Mouse (Mus musculus) cerebellum, adult 2 months (tissue): Measurements from ENCODE around the gene Sppl2c. TPM values are rescaled to one million over a fixed set of nuclear protein-coding genes. Genes with fewer than 3 reads are reported as not detected.

Source experiments
- DNase-seq, 2 experiments: peaks; one replicate each; pipeline ENCODE4 v3.0.0; 2021
- H3K27ac ChIP-seq: fragments of 200-500 bp; 2 replicates; pipeline ENCODE4 v1.5.1; 2012; ENCODE audit warnings: low read length, control low read depth, inconsistent platforms; ENCODE audit not compliant: insufficient read depth
- H3K27me3 ChIP-seq: fragments of 200-500 bp; 2 replicates; pipeline ENCODE4 v1.6.1; 2012; ENCODE audit warnings: inconsistent platforms, mild to moderate bottlenecking, low read length, moderate library complexity; ENCODE audit not compliant: control insufficient read depth, insufficient read depth
- H3K4me1 ChIP-seq: fragments of 200-500 bp; 2 replicates; pipeline ENCODE4 v1.6.1; 2011; ENCODE audit warnings: low read length; ENCODE audit not compliant: control insufficient read depth, insufficient read depth
- H3K4me3 ChIP-seq: fragments of 200-500 bp; replicated peaks from 2 replicates; pipeline ENCODE3; 2011; ENCODE audit warnings: mild to moderate bottlenecking, low read depth, low read length, control low read depth; ENCODE audit not compliant: insufficient read depth
- CTCF ChIP-seq: fragments of 200-500 bp; IDR thresholded peaks from 2 replicates; pipeline ENCODE4 v1.5.1; 2011; ENCODE audit warnings: low read depth, mild to moderate bottlenecking, control low read depth, low read length, moderate library complexity, borderline replicate concordance; ENCODE audit not compliant: insufficient read depth
- POLR2A ChIP-seq: fragments of 200-500 bp; IDR thresholded peaks from 2 replicates; pipeline ENCODE4 v1.6.1; 2011; ENCODE audit warnings: low read length, control low read depth, borderline replicate concordance; ENCODE audit not compliant: insufficient read depth
- WGBS: fragments of 180-500 bp; shearing (Covaris S2); methylation state at CpG from one replicate; pipeline ENCODE4 v1.1.7; 2018; 5-methylcytosine and 5-hydroxymethylcytosine counted together
- polyA plus RNA-seq: library from polyadenylated mRNA; depleted of rRNA; stranded (reverse); fragments of >200 nt; gene quantifications from 2 replicates; pipeline ENCODE4 v1.2.3, GENCODE M21; 2012; rRNA removed

Sppl2c gene
- not detected in 2 replicates for polyA plus RNA-seq

DNA sequence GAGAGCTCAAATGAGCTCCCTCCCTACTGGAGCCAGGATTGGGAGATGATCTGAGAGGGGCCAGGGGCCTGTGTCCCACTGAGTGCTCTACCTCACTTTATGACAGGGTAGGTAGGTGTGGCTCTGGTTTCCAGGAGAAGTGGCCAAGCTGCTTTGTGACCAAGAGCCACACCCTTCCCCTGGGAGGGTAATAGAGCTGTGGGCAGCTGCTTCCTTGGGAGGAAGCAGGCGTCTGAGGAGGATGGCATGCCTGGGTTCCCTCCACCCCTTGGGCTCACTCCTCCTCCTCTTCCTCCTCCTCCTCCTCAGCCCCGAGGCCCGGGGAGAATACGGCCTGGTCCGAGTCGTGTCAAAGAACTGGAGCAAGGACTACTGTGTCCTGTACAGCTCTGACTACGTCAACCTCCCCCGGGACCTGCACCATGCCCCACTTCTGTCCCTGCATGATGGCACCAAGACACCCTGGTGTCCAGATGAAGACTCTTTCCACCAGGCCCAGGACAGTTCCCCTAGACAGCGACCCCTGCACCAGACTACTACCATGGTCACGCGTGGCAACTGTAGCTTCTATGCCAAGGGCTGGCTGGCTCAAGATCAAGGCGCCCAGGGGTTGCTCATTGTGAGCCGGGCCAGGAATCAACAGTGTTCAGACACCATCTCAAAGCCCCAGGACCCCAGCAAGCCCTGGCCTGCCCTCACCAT lies at the start of gene Sppl2c:
Gene Sppl2c, plus strand, starts transcription at position 193 of the 702 bp plus-strand sequence.
- WGBS, result 83% methylated on average over 13 of the region's 13 CpGs
- no peak for TF ChIP-seq CTCF
- TF ChIP-seq POLR2A, result no peak

DNA sequence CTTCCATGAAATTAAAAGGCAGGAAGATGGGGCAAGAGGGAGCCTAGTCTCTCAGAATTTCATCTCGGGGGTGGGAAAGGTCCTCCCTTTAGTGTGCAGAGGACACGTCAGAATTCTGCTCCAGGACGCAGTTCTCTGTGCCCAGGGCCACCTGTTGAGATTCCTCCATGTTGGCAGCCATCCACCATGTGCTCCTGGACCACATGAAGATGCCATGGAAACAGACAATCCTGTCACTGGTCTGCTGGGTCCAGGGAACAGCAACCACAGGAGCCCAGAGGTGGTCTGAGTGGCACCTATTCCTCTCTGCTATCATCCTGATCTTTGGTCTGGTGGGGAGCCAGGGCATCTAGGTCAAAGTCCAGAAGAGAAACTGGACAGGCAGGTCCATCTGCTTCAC lies 47.2 kb upstream of the Sppl2c start:
- DNase-seq, result peak; percentile 71 to 73
- H3K4me3 ChIP-seq, result no peak overlapping the region
- WGBS, result 5% methylated on average over 3 of the region's 3 CpGs
- H3K4me1 ChIP-seq, result peaks cover 41% of the 10 kb centered on the region
- H3K27me3 ChIP-seq, result no peaks in the 10 kb centered on the region
- TF ChIP-seq CTCF (no peak), POLR2A (no peak)
- H3K27ac ChIP-seq, result peak overlapping the region; percentile 1

More for the DNA sequence above, at the start of gene Sppl2c:
- Histone ChIP-seq H3K4me1 (peaks cover 69% of the 10 kb centered on the region), H3K27ac (no peak within 1 kb of the TSS), H3K4me3 (no peak within 1 kb of the TSS), H3K27me3 (no peaks in the 10 kb centered on the region)
- DNase-seq, result no peak

DNA sequence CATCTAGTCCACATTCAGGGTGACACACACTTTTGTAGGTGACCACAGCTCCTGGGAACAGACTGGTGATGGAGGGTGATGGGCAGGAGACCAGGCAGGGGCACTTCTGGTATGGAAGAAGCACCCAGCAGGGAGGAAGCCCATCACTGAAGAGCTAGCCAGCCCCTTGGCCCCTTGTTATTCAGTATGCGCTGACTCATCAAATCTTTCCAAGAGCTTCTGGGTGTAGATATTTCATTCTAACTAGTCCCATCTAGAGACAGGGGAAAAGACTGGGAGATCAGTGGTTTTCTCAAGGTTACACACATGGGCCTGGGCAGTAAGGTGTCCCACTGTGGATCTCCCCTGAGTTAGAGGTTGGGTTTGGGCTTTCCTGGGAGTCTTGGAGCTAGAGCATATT lies 41.2 kb upstream of the Sppl2c start:
- 92% methylated on average over 1 of the region's 1 CpGs for WGBS
- TF ChIP-seq CTCF, result no peak
- TF ChIP-seq POLR2A, result no peak
- no peaks in the 10 kb centered on the region for H3K27me3 ChIP-seq
- DNase-seq, result no peak
- H3K4me1 ChIP-seq, result peaks cover 62% of the 10 kb centered on the region
- no peak overlapping the region for H3K4me3 ChIP-seq
- no peak overlapping the region for H3K27ac ChIP-seq

DNA sequence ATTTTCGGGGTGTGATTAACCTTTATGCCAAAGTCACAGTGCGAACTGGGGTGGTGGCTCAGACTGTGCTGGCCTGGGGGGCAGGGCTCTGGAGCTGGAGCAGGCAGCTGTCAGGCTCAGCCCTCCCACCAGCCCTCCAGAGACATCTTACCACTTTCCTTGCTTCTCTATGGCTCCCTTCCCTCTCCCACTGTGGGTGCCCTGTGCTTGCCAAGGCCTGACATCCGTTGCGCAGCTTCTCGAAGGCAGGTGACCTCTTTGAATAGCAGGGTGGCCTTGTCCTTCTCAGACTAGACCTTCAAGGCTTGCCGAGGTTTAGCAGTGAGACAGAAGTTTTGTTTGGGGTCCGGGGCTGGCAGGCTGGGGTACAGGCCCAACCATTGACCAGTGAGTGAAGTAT lies 37.3 kb upstream of the Sppl2c start:
- no peak for TF ChIP-seq CTCF
- TF ChIP-seq POLR2A, result no peak
- 16% methylated on average over 7 of the region's 7 CpGs for WGBS
- peak overlapping the region; percentile 54 for H3K27ac ChIP-seq

DNA sequence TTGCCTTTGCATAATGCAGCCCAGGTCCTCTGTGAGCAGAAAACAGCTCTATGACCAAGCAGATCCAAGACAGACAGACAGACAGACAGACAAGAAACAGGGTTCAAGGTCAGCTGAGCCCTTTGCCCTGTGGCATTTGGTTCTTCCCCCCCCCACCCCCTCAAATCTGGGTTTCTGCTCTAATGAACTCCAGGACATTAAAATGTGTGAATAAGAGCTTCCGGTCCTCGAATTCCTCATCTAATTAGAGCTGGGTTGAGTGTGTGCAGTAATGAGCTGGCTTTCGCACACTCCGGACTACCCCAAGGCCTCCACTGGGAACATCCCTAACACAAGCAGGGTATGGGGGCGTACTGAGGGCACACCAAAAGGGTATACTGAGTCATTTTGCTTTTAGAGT lies 35.2 kb upstream of the Sppl2c start:
- Histone ChIP-seq H3K4me3 (no peak overlapping the region), H3K27ac (peak overlapping the region; percentile 12), H3K4me1 (peaks cover 82% of the 10 kb centered on the region), H3K27me3 (no peaks in the 10 kb centered on the region)
- DNase-seq, result no peak
- TF ChIP-seq POLR2A (no peak), CTCF (no peak)
- WGBS, result 50% methylated on average over 5 of the region's 5 CpGs

More for the DNA sequence above, 37.3 kb upstream of the Sppl2c start:
- Histone ChIP-seq H3K4me3 (no peak overlapping the region), H3K27me3 (no peaks in the 10 kb centered on the region), H3K4me1 (peaks cover 69% of the 10 kb centered on the region)
- peak; percentile 75 to 81 for DNase-seq

DNA sequence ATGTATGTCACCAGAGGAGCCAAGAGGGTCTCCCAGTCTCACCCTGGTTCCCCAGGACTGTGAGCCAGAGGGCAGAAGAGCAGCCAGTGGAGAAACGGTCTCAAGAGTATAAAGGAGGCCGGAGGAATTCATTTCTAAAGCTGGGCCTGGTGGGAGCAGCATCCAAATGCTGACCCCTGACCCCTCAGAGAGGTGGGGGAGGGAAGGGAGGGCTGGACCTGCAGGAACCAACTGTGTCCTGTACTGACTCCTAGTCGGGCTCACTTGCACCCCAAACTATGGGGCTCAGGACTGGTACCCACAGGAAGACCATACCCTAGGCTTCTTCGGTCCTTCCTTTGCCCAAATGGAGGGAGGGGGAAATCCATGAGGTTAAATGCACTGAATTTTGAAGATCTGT lies 31.8 kb upstream of the Sppl2c start:
- Histone ChIP-seq H3K27ac (peak overlapping the region; percentile 89), H3K4me3 (no peak overlapping the region), H3K27me3 (no peaks in the 10 kb centered on the region), H3K4me1 (peaks cover 69% of the 10 kb centered on the region)
- no peak for TF ChIP-seq POLR2A
- no peak for TF ChIP-seq CTCF
- 78% methylated on average over 4 of the region's 4 CpGs for WGBS
- DNase-seq, result no peak

DNA sequence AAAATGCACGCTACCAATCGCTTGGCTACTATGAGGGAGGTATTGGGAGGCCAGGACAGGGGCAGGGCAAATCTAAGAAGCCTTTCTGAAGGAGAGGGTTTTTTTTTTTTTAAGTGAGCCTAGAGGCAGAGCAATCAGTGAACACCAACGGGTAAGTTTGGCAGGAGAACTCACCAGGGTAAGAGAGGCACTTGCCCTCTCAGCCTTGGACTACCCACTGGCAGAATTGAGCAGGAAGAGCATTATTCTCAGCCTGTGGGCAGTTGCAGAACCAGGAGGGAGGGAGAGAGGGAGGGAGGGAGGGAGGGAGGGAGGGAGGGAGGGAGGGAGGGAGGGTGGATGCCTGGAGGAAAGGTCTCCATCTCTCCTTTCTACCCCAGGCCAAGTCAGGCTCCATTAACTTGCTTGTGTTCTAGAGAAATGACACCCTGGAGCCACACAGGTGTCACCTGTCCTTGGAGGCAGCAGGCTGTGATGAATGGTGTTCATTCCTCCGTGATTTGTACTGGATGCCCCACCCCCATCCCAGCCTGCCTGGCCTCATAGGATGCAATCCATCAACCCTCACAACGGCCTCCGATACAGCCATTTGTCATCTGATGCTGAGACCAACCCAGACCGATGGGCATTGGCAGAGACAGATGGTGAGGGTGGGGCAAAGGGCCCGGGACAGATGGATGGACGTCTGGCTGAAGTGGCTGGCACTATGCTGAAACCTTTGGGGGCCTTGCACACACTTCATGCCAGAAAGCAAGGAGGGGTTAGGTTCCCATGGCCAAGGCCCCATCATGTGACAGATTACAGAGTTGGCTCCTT lies 31.1 kb upstream of the Sppl2c start:
- peak; percentile 97 to 99 for DNase-seq
- no peak overlapping the region for H3K4me3 ChIP-seq
- WGBS, result 20% methylated on average over 9 of the region's 9 CpGs
- no peaks in the 10 kb centered on the region for H3K27me3 ChIP-seq
- H3K27ac ChIP-seq, result peak overlapping the region; percentile 89
- peak; percentile 35; the same call in 1 of the 2 replicates for TF ChIP-seq POLR2A
- no peak for TF ChIP-seq CTCF
- peaks cover 75% of the 10 kb centered on the region for H3K4me1 ChIP-seq
